Mouse (Mus musculus) heart, postnatal 0 days (tissue): ENCODE measurements around the gene Pgap2. TPM values are rescaled to one million over a fixed set of nuclear protein-coding genes. Genes with fewer than 3 reads are reported as not detected.
A peak's percentile ranks its signal among the peaks of the same experiment; 100 is the strongest.

Experiments used
- ATAC-seq: fragments of 200-750 bp; cut with Nextera tagmentation; 2 replicates; pipeline ENCODE4 v1.8.0; 2017; ENCODE audit warnings: low read depth, moderate number of reproducible peaks, moderate library complexity; ENCODE audit not compliant: insufficient read depth
- DNase-seq: peaks from one replicate; pipeline ENCODE4 v3.0.0-alpha.2; 2016; ENCODE audit warnings: low spot score
- H3K27ac ChIP-seq: fragments of 300-500 bp; sonication (generic); 2 replicates; pipeline ENCODE4 v1.5.1; 2014; ENCODE audit warnings: low read depth, mild to moderate bottlenecking
- H3K27me3 ChIP-seq: fragments of 300-500 bp; sonication (generic); 2 replicates; pipeline ENCODE4 v1.6.1; 2014; ENCODE audit warnings: low read length, mixed read lengths; ENCODE audit not compliant: control insufficient read depth, insufficient read depth
- H3K36me3 ChIP-seq: fragments of 300-500 bp; sonication (generic); replicated peaks from 2 replicates; pipeline ENCODE4 v1.6.1; 2014; ENCODE audit warnings: low read length, mixed read lengths; ENCODE audit not compliant: control insufficient read depth, insufficient read depth
- H3K4me1 ChIP-seq: fragments of 300-500 bp; sonication (generic); 2 replicates; pipeline ENCODE4 v1.6.1; 2014; ENCODE audit warnings: antibody characterized with exemption; ENCODE audit not compliant: control insufficient read depth, insufficient read depth
- H3K4me2 ChIP-seq: fragments of 300-500 bp; sonication (generic); 2 replicates; pipeline ENCODE4 v1.6.1; 2014; ENCODE audit warnings: low read depth, mild to moderate bottlenecking, low read length, moderate library complexity
- H3K4me3 ChIP-seq: fragments of 300-500 bp; sonication (generic); 2 replicates; pipeline ENCODE4 v1.5.1; 2014; ENCODE audit warnings: low read depth, low read length
- H3K9ac ChIP-seq: fragments of 300-500 bp; sonication (generic); replicated peaks from 2 replicates; pipeline ENCODE4 v1.6.1; 2014; ENCODE audit warnings: low read depth, low read length, mixed read lengths
- H3K9me3 ChIP-seq: fragments of 300-500 bp; sonication (generic); replicated peaks from 2 replicates; pipeline ENCODE4 v1.6.1; 2016; ENCODE audit warnings: low read length; ENCODE audit not compliant: control insufficient read depth
- CTCF ChIP-seq: IDR thresholded peaks from 2 replicates; pipeline ENCODE4 v1.5.1; 2016; ENCODE audit warnings: antibody characterized with exemption, control low read depth, low read depth
- EP300 ChIP-seq: IDR thresholded peaks from 2 replicates; pipeline ENCODE4 v1.6.1; 2016; ENCODE audit warnings: antibody characterized with exemption, low read depth
- WGBS: fragments of 180-500 bp; shearing (Covaris S2); extraction: QIAGEN DNeasy Blood & Tissue Kit; methylation state at CpG from one replicate; pipeline ENCODE4 v1.1.7; 2014; 5-methylcytosine and 5-hydroxymethylcytosine counted together
- polyA plus RNA-seq: library from polyadenylated mRNA; unstranded; fragments of >200 nt; fragmentation: Nextera tagmentation; extraction: Ambion mirVana; gene quantifications from 2 replicates; pipeline ENCODE4 v1.2.1, GENCODE M21; 2015
- total RNA-seq: library from RNA; depleted of rRNA; stranded (reverse); fragments of >200 nt; gene quantifications from 2 replicates; pipeline ENCODE4 v1.2.3, GENCODE M21; 2014; ENCODE audit warnings: low replicate concordance

Pgap2 gene
- total and polyA plus RNA-seq, 2 experiments from 2014 or later = 60.9 to 117 TPM

DNA sequence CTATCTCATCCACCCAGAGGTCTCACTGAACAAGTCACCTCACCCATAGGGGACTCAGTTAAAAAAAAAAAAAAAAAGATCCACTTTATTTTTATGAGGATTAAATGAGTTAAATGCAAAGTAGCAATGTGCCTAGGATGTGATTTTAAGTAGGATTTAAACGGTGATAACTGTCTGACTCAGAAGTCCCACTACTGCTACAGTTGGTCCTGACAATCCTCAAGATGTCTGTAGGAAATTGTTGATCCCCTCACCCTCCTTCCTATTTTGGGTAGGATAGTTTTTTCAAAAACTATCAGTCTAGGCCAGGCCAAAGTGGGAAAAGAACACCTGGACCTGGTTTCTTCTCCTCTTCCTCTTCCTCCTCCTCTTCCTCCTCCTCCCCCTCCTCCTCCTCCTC, 11.9 kb downstream of the Pgap2 start:
- 31% methylated on average over 1 of the region's 1 CpGs for WGBS
- Histone ChIP-seq H3K4me2 (peak overlapping the region; percentile 86), H3K4me1 (peaks cover 15% of the 10 kb centered on the region; the same call in 1 of the 2 replicates), H3K27me3 (no peaks in the 10 kb centered on the region), H3K27ac (no peak overlapping the region), H3K4me3 (no peak overlapping the region; the same call in 1 of the 2 replicates), H3K9me3 (no peaks in the 10 kb centered on the region), H3K9ac (no peak overlapping the region), H3K36me3 (no peaks in the 10 kb centered on the region)
- no peak for DNase-seq
- ATAC-seq = no peak
- TF ChIP-seq CTCF (no peak), EP300 (no peak)

DNA sequence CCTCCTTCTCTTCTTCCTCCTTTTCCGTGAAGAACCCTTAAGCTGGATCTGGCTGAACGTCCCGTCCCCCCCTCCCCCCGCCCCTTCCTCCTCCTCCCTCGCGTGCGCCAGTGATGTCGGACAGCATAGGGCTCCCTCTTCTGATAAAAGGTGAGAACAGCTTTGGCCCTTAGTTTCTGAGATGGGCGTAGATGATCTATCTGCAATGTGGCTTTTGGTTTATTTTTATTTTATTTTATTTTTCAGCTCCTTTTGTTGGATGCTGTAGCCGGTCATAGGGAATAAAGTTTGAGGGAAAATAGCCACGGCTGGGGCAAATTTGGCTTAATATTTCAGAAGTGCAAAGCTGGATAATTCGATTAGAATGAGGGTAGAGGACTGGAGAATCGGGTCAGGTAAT, 12.3 kb downstream of the Pgap2 start:
- peak overlapping the region; percentile 39; the same call in 1 of the 2 replicates for H3K27ac ChIP-seq
- DNase-seq = peak; percentile 48
- no peaks in the 10 kb centered on the region for H3K27me3 ChIP-seq
- no peaks in the 10 kb centered on the region for H3K9me3 ChIP-seq
- TF ChIP-seq EP300 (no peak), CTCF (peak; percentile 62)
- H3K4me3 ChIP-seq = peak overlapping the region; percentile 83
- H3K4me2 ChIP-seq = peak overlapping the region; percentile 86
- no peaks in the 10 kb centered on the region for H3K36me3 ChIP-seq
- ATAC-seq = peak; percentile 73
- WGBS = under 1% methylated on average over 11 of the region's 13 CpGs
- peaks cover 15% of the 10 kb centered on the region; the same call in 1 of the 2 replicates for H3K4me1 ChIP-seq
- peak overlapping the region; percentile 72 for H3K9ac ChIP-seq

DNA sequence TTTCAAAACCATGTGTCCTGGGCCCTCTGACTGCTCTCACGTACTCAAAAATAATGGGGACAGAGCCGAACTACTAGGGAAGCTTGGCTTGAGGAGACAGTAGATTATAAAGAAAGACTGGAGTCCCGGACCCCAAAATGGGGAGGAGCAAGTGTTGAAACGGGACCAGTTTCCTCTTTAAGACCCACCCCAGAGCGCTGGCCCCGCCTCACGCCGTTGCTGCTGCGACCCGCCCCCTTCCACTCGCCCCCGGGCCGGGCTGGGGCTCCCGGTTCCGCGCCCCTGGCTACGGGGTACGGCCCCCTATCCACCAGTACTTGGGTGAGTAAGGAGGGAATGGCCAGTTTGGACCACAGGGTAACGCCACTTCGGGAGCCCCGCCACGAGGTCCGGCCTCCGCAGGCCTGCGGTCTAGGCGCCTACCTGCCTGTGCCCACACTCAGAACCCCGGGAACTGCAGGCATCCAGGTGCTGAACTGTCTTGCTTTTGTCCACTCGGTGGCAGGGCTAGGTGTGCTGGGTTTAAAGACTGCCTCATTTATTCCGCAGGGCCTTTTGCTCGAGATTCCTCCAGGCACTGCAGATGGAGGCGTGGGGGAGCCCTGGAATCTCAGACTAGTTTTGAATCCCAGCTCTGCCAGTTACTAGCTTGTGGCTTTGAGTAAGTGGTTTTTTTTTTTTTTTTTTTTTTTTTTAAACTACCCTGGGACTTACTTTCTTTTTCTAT, 13.0 kb downstream of the Pgap2 start:
- ATAC-seq (peak; percentile 67), DNase-seq (peak; percentile 31)
- no peaks in the 10 kb centered on the region for H3K9me3 ChIP-seq
- H3K27ac ChIP-seq = peak overlapping the region; percentile 39; the same call in 1 of the 2 replicates
- peak overlapping the region; percentile 86 for H3K4me2 ChIP-seq
- peaks cover 15% of the 10 kb centered on the region; the same call in 1 of the 2 replicates for H3K4me1 ChIP-seq
- H3K4me3 ChIP-seq = peak overlapping the region; percentile 83
- H3K36me3 ChIP-seq = no peaks in the 10 kb centered on the region; the same call in 1 of the 2 replicates
- H3K9ac ChIP-seq = peak overlapping the region; percentile 72
- no peaks in the 10 kb centered on the region for H3K27me3 ChIP-seq
- WGBS = 2% methylated on average over 30 of the region's 31 CpGs
- TF ChIP-seq EP300 = no peak
- TF ChIP-seq CTCF = no peak

DNA sequence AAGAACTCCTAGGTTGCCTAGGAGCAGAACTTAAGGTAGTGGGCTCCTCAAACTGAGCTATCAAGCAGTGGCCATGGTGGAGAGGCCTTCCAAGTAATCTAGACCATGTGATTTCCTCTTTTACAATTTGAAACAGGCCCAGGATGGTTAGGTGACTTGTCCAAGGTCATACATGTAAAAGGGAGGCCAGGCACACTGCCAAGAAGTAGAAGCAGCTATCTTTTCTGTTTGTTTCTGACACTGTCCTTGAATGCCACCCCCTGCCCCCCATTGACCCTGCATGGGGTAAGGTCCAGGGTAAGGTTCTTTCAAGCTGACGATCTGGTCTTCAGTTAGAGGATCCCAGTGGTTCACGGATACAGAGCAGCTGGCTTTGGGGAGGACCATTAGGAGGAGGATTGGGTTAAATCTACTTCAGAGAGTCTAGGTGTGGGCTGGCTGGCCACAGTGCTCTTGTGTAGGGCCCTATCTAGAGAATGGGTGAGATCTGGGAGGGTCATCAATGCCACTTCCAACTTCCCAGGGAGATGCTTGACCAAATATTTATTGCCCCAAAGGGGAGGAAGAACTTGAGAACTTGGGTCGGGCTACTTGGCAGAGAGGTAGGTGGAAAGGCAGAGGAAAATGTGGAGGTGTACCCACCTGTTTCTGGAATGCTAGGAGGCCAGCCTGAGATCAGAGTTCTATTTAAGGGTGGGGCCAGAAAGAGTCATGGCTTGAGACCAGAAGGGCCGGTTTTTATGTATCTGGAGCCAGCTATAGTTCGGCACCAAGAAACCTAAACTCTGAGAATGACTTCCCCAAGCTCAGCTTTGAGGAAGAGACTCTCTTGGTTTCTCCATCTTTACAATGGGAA, 14.1 kb downstream of the Pgap2 start:
- Histone ChIP-seq H3K36me3 (no peaks in the 10 kb centered on the region; the same call in 1 of the 2 replicates), H3K9me3 (no peaks in the 10 kb centered on the region), H3K27ac (no peak overlapping the region; the same call in 1 of the 2 replicates), H3K4me3 (no peak overlapping the region), H3K9ac (no peak overlapping the region), H3K27me3 (no peaks in the 10 kb centered on the region), H3K4me1 (peaks cover 15% of the 10 kb centered on the region; the same call in 1 of the 2 replicates), H3K4me2 (no peak overlapping the region)
- no peak for DNase-seq
- TF ChIP-seq EP300 (no peak), CTCF (no peak)
- 0 out of 2 replicates have a peak, but pooled peaks have one; percentile 22 for ATAC-seq
- 81% methylated on average over 5 of the region's 5 CpGs for WGBS

DNA sequence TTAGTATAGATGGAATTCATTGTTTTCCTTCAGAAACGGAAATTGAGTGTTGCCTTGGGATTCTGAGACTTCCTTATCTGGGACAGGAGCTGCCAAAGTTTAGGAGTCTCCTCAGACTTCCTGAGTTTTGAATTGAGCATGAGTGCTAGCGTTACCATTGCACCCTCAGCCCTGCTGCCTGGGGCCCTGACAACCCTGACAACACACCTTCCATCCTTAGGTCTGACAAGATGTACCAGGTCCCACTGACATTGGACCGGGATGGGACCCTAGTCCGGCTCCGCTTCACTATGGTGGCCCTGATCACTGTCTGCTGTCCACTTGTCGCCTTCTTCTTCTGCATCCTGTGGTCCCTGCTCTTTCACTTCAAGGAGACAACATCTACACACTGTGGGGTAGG, 16.0 kb downstream of the Pgap2 start:
- peaks cover 1% of the 10 kb centered on the region; the same call in 1 of the 2 replicates for H3K36me3 ChIP-seq
- H3K4me1 ChIP-seq = peaks cover 15% of the 10 kb centered on the region; the same call in 1 of the 2 replicates
- 79% methylated on average over 6 of the region's 6 CpGs for WGBS
- H3K9ac ChIP-seq = no peak overlapping the region
- no peak for ATAC-seq
- DNase-seq = no peak
- H3K27ac ChIP-seq = 0 out of 2 replicates have a peak overlapping the region, but pooled peaks have one; percentile 41
- H3K27me3 ChIP-seq = no peaks in the 10 kb centered on the region
- TF ChIP-seq CTCF = no peak
- no peak for TF ChIP-seq EP300
- H3K9me3 ChIP-seq = no peaks in the 10 kb centered on the region
- no peak overlapping the region for H3K4me2 ChIP-seq
- H3K4me3 ChIP-seq = no peak overlapping the region
